Mouse (Mus musculus) kidney, adult 10 weeks (tissue): ENCODE data around the gene Slc9a7. TPM values are rescaled to one million over a fixed set of nuclear protein-coding genes. Genes with fewer than 3 reads are reported as not detected.

Experiments used
- polyA plus RNA-seq: library from polyadenylated mRNA; stranded (reverse); fragments of 350-450 nt; fragmentation: Illumina TruSeq; extraction: RNeasy Lipid Tissue Mini Kit (QIAGEN cat#74804); gene quantifications from one replicate; pipeline ENCODE4 v1.2.3, GENCODE M21; 2014; ENCODE audit warnings: low read depth, low replicate concordance

Gene Slc9a7
- polyA plus RNA-seq, result 3.4 TPM

DNA sequence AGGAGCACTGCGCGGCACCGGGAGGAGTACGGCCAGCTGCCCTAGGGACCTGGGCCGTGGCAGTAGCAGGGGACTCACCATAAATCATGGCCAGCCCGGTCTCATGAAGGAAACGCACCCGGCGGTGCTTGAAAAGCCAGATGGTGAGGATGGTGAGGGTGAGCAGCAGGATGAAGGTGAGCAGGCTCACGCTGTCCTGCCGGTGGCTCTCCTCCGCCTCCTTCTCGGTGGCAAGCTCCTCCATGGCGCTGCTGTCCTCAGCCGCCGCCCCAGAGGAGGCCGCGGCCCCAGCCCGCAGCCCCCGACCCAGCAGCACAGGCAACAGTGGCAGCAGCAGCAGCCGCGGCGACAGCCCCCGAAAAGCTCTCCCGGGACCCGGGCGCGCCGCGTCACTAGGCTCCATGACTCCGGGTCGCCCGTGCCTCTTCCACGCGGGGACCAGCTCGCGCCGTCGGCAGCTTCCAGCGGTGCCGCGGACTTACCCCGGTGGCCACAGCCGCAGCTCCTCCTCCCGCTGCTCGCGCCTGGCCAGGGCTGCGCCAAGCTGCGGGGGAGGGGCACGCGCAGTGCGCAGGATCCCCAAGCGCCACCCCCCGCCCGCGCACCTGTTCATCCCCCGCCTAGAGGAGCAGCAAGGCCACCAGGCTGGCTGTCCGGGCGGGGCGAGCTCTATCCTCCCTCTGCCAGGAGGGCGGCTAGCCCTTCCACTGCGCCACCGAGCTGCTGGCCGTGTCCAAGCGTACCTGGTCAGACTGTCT is at the start of gene Slc9a7:
Gene Slc9a7, minus strand, starts transcription at position 526 of the 758 bp plus-strand sequence.

DNA sequence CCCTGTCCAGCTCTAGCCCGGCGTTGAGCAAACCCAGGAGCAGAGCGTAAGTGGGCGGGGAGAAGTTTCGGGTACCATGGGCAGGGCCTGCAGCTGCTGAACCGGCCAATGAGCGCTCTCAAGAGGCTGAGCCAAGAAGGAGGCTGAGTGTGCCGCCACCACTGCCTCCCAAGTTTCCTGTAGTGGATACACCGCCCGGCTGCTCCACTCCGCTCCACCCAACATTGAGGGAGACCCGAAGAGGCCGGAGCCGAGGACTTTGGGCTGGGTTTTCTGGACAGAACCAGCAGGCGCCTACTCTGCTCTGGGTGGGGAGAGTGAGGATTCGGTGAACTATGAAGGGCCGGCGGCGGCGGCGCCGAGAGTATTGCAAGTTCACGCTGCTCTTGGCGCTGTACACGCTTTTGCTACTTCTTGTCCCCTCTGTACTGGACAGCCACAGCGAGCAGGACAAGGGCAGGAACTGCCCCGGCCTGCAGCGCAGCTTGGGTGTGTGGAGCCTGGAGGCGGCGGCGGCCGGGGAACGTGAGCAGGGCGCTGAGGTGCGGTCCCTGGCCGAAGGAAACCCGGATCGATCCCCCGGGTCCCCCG is 232.1 kb downstream of the Slc9a7 start, which contains the start of gene Chst7:
Gene Chst7, plus strand, starts transcription at position 180 of the 591 bp plus-strand sequence.

Other genes starting within 250 kb of the Slc9a7 start
- gene Chst7, start 232.2 kb downstream of the Slc9a7 start, polyA plus RNA-seq, result 1.1 TPM
- 54.5 TPM for gene Rp2, start 72.7 kb upstream of the Slc9a7 start, polyA plus RNA-seq
- 11.6 TPM for gene Jade3, start 133.9 kb upstream of the Slc9a7 start, polyA plus RNA-seq